Mouse (Mus musculus): Measurements from ENCODE around the gene Krt16.
"Not testable (repeated sequence)": the region's sequence is repeated elsewhere in the genome, so short reads cannot be mapped to it uniquely, and the experiment has no call there.

Gene Krt16

DNA sequence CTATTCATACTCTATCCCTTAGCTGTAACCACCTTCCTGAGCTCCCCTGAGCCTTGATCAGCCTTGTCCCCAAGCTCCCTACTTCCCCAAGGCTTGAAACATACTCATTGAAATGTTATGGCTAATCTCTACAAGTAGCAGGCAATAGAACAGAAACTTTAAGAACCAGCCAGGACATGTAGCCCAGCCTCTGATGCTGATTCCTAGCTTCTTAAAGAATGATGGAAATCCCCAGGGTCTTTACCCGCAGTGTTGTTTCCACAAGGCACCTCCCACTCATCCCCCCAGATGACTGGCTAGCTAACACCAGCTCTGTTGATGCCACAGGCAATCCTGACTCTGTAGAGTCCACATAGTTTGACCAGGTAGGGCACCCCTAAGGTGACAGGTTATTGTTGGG is 9.3 kb upstream of the Krt16 start:
- no peak for DNase-seq (ENCODE audit: low spot score in 2 of 2)

DNA sequence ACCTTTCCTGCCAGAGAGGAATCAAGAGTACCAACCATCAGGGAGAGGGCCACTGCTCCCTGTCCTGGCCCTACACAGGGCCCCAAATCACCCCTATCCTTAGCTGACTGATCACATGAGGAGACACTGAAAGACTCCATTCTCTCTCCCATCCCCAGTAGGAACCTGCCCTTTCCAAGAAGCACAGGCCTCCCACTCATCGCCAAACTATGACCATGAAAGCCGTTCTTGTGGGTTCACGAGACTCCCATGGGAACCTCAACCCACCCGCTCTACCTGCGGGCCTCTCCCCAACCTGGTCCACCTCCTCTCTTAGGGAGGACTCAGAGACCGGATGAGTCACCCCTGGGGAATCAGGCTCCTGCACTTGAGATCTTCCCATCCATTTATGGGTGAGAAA is 6.8 kb upstream of the Krt16 start:
- DNase-seq (ENCODE audit: low spot score in 2 of 2): no peak

DNA sequence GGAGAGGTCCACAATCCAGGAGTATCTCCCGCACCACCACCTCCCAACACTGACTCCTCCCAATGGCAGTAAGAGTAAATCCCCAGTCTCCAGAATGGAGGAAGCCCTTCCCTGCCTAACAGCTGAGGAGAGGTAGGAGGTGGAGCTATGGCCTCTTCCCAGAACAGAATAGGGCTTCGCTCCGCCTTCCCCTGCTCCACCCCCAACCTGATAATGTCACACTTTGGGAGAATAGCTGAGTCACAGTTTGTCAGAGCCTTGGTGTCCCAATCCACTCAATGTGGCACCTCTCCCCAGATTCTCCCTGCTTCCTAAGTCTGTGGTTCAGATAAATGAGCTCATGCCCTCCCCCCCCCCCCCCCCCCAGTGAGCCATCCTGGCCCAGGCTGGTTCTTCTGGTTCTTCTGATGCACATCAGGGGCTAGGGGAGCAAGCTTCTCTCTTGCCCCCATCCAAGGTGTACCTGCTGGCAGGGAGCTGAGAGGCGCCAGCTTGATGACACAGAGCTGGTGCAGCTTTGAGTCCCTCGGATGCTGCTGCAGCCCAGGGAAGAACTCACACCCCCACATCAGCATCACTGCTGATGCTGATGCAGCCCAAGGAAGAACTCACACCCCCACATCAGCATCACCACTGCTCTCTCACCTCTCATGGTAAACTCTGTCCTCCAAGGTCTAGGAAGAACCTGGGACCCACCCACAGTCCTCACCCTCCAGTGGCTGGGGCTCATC is 5.8 kb upstream of the Krt16 start:
- DNase-seq (ENCODE audit: low spot score in 2 of 2): no peak

DNA sequence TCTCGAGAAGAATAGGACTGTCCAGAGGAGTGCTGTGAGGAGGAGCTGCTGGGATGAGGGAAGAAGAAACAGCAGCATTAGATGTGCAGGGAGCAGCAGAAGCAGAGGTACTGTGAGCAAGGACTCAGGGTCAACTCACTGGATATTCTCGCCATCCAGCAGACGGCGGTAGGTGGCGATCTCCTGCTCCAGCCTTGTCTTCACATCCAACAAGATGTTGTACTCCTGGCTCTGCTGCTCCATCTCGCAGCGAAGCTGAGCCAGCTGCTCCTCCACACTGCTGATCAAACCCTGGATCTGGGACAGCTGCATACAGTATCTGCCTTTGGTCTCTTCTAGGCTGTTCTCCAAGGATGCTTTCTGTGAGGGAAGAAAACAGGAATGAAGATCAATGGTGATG is 2.2 kb downstream of the Krt16 start:
- not testable (repeated sequence) for DNase-seq (ENCODE audit: low spot score in 2 of 2)

DNA sequence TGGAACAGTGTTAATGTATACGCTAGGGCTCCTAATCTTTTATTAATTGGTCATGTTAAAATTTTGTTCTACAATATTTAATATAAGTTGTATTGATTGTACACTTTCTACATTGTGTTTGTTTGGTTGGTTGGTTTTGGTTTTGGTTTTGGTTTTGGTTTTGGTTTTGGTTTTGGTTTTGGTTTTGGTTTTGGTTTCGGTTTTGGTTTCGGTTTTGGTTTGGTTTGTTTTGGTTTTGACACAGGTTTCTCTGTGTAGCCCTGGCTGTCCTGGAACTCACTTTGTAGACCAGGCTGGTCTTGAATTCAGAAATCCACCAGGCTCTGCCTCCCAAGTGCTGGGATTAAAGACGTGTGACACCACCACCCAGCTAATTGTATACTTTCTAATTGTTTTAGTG is 8.4 kb downstream of the Krt16 start:
- not testable (repeated sequence) for DNase-seq (ENCODE audit: low spot score in 2 of 2)

- peak in 1 of 2 experiments; percentile 10 for DNase-seq (ENCODE audit: low spot score in 2 of 2)
These were observed 27.0 kb downstream of the Krt16 start for GRCm38 (mm10) chr11:100221741-100222140.

DNA sequence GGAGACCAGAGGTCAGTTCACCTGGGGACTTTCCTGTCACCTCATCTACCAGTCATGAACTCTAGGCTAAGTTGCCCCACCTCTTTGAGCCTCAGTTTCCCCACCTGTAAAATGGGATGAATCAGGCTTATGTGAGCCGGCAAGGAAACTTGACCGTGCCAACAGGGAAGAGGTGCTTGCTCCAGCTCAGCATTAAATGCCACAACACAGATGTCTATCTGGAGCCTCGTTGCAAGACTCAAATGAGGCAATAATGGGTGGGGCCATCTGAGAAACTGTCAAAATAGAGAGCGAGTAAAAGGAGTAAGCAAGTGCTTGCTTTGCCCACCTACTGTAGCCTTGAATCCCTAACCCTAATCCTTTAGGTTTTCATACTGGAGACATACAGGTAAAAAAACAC is 29.4 kb downstream of the Krt16 start:
- DNase-seq (ENCODE audit: low spot score in 2 of 2): no peak

- no peak for DNase-seq (ENCODE audit: low spot score in 2 of 2)
These were observed 40.2 kb downstream of the Krt16 start for GRCm38 (mm10) chr11:100208542-100208941.

DNA sequence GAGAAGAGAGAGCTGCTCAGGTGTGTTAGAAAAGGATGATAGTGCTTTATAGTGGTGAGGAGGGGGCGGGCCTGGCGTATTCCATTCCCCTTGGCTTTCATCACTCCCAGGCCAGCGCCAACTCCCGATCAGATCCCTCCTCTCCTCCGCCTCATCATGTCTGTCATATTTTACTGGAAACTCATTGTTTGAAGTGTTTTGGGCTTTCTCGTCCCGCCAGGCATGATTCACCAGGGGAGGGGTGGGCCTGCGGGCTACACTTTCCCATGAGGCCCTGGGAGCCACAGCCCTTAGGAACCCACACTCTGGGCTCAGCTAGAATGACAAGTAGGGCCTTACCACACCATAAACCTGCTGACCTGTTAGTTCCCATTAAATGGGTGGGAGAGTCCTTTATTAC is 41.2 kb downstream of the Krt16 start, which contains the start of gene Krt14:
Krt14 (minus strand) TSS at position 51 of the 400 bp plus-strand sequence.
- DNase-seq (ENCODE audit: low spot score in 2 of 2): no peak

DNA sequence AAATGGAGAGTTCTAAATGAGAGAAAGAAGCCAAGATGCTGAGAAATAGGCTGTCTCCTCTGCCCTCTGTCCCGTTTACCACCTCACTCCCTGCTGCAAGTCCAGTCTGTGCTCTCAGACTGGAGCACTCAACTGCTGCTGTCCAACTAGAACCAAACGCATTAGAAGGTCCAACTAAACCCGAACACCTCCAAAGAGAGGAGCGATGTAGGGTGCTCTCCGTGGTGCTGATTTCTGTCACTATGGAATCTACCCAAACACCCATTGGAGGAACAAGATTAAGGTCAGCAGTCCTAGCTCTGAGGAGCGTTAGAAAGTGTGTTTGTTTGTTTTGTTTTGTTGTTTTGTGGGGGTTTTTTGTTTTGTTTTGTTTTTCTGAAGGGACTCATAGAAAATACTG is 45.3 kb downstream of the Krt16 start:
- DNase-seq (ENCODE audit: low spot score in 2 of 2): no peak

DNA sequence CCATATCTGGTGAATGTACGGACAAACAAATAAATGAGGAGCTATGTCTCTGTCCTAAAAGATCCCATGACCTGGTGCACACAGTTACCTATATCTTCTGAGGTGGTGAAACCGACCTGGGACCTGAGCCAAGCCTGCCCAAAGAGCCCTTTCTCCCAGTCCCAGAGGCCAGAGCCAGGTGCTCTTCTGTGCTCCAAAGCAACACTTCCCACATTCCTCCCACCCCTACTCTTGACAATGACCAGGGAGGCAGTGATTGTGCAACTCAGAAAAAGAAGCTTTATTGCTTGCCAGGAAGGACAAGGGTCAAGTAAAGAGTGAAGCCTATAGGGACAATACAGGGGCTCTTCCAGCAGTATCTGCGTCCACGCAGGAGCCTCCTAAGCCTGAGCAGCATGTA is 45.8 kb downstream of the Krt16 start:
- DNase-seq (ENCODE audit: low spot score in 2 of 2): no peak

DNA sequence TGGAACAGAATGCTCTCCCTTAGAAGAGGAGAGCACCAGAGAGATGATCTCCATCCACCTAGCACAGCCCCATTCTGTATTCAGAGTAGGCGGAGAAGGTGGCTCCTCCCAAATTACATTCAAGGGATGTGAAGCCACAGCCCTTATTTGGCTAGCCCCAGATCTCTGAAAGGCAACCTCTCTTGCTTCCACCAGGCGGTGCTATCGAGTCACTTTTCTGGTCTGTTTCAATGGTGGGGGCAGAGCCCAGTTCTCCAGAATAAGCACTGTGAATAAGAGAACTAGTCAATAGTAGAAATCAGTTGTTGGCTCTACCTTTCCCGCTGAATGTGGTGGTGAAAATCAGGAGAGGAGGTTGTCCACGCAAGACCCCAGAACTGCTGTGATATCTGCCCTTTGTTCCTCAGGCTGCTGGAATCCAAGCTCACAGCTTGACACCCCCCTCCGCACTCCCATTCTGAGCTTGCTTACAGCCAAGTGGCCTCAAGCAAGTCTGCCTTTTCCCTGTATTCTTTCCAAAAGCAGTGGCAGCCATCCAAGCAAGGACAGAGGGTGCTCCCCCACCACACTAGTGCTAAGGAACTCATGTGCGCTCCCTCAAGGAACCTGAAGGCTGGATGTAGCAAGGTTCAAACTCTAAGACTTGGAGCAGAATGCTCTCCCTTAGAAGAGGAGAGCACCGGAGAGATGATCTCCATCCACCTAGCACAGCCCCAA is 48.4 kb downstream of the Krt16 start:
- no peak for DNase-seq (ENCODE audit: low spot score in 2 of 2)

- DNase-seq (ENCODE audit: low spot score in 2 of 2): peak; percentile 42 to 48
These were observed 50.0 kb downstream of the Krt16 start for GRCm38 (mm10) chr11:100198666-100199065.

Data from right cerebral cortex, postnatal 36 days (tissue).